Mouse (Mus musculus): Measurements from ENCODE around the gene Fam78a.
"Not testable (repeated sequence)": the region's sequence is repeated elsewhere in the genome, so short reads cannot be mapped to it uniquely, and the experiment has no call there.

Fam78a gene

GRCm38 (mm10) chr2:32043836-32044235 is 40.8 kb downstream of the Fam78a start:
- no peak for DNase-seq (ENCODE audit: low spot score in 2 of 2)

GRCm38 (mm10) chr2:32041087-32041486 is 43.6 kb downstream of the Fam78a start:
- no peak for DNase-seq (ENCODE audit: low spot score in 2 of 2)

- DNase-seq (ENCODE audit: low spot score in 2 of 2) = not testable (repeated sequence)
These were observed 44.0 kb downstream of the Fam78a start for GRCm38 (mm10) chr2:32040646-32041045.

GRCm38 (mm10) chr2:32038661-32039081 is 46.0 kb downstream of the Fam78a start:
- no peak for DNase-seq (ENCODE audit: low spot score in 2 of 2)

- no peak for DNase-seq (ENCODE audit: low spot score in 2 of 2)
These were observed 47.3 kb downstream of the Fam78a start for GRCm38 (mm10) chr2:32037279-32037858.

- DNase-seq (ENCODE audit: low spot score in 2 of 2) = no peak
These were observed 50.5 kb downstream of the Fam78a start for GRCm38 (mm10) chr2:32034206-32034605.

- no peak for DNase-seq (ENCODE audit: low spot score in 2 of 2)
These were observed 51.2 kb downstream of the Fam78a start for GRCm38 (mm10) chr2:32033436-32033835.

GRCm38 (mm10) chr2:32029636-32030035 is 55.0 kb downstream of the Fam78a start:
- no peak for DNase-seq (ENCODE audit: low spot score in 2 of 2)

GRCm38 (mm10) chr2:32024372-32024771 is 60.3 kb downstream of the Fam78a start:
- DNase-seq (ENCODE audit: low spot score in 2 of 2) = no peak

GRCm38 (mm10) chr2:32020229-32020628 is 64.4 kb downstream of the Fam78a start:
- no peak for DNase-seq (ENCODE audit: low spot score in 2 of 2)

- DNase-seq (ENCODE audit: low spot score in 2 of 2) = no peak
These were observed 65.0 kb downstream of the Fam78a start for GRCm38 (mm10) chr2:32019704-32020103.

GRCm38 (mm10) chr2:32008716-32009115 is 75.9 kb downstream of the Fam78a start:
- DNase-seq (ENCODE audit: low spot score in 2 of 2) = no peak

- DNase-seq (ENCODE audit: low spot score in 2 of 2) = no peak
These were observed 76.3 kb downstream of the Fam78a start for GRCm38 (mm10) chr2:32008311-32008710.

Measured in spleen, postnatal 10 days (tissue).